Mouse (Mus musculus): Measurements from ENCODE around the gene Plcb4. TPM values are rescaled to one million over a fixed set of nuclear protein-coding genes. Genes with fewer than 3 reads are reported as not detected.

The Plcb4 gene
- total and polyA plus RNA-seq, 3 experiments, result not detected

- Histone ChIP-seq H3K9me3 (replicated peaks; ENCODE audit: low read length) (peaks cover 52% of the 10 kb centered on the region), H3K27me3 (replicated peaks) (no peaks in the 10 kb centered on the region), H3K36me3 (replicated peaks in 1 of 2; ENCODE audit: control insufficient read depth in 1 of 2, insufficient read depth in 1 of 2, low read length in 1 of 2) (no peaks in the 10 kb centered on the region), H3K4me1 (ENCODE audit: control insufficient read depth in 1 of 2, insufficient read depth in 2 of 2) (no peaks in the 10 kb centered on the region), H3K27ac (ENCODE audit: insufficient read depth, low read depth) (no peak overlapping the region), H3K4me2 (ENCODE audit: insufficient read depth, low read depth, poor library complexity, severe bottlenecking) (no peak overlapping the region), H3K79me2 (replicated peaks; ENCODE audit: control insufficient read depth, extremely low read depth, insufficient read depth, poor library complexity, severe bottlenecking) (no peaks in the 10 kb centered on the region), H3K4me3 (replicated peaks in 1 of 3; ENCODE audit: low read depth in 2 of 3, low read length in 2 of 3, poor library complexity in 1 of 3) (no peak overlapping the region), H3K9ac (ENCODE audit: insufficient read depth, low read depth) (no peak overlapping the region)
- dilution Hi-C loops (cut with MboI; ENCODE audit: extremely low pct_ligation_motif_present, extremely low pct_unique_long_range_greater_than_20kb, low sequenced_read_pairs) (no loop called here), in situ Hi-C loops (cut with MboI; ENCODE audit: low pct_ligation_motif_present, low pct_unique_long_range_greater_than_20kb, low sequenced_read_pairs) (no loop called here)
- no peak for TF ChIP-seq MAFK (IDR thresholded peaks at IDR 0.05; ENCODE audit: insufficient replicate concordance, low read length)
- no peak for TF ChIP-seq PAX5 (IDR thresholded peaks at IDR 0.05; ENCODE audit: low read length)
- no peak for TF ChIP-seq ELF1 (IDR thresholded peaks at IDR 0.05; ENCODE audit: low read depth, low read length)
- no peak for TF ChIP-seq NELFE (IDR thresholded peaks at IDR 0.05; ENCODE audit: low read depth, low read length)
- TF ChIP-seq ZKSCAN1 (IDR thresholded peaks at IDR 0.05; ENCODE audit: borderline replicate concordance, low read depth, low read length), result no peak
- no peak for TF ChIP-seq SMC3 (IDR thresholded peaks at IDR 0.05; ENCODE audit: low read depth, low read length)
- TF ChIP-seq CHD1 (IDR thresholded peaks at IDR 0.05; ENCODE audit: low read depth, low read length), result no peak
- TF ChIP-seq IRF4 (IDR thresholded peaks at IDR 0.05; ENCODE audit: low read depth, low read length), result no peak
- no peak for TF ChIP-seq BHLHE40 (IDR thresholded peaks at IDR 0.05; ENCODE audit: low read depth, low read length)
- no peak for TF ChIP-seq MAZ (IDR thresholded peaks at IDR 0.05; ENCODE audit: low read depth, low read length)
- no peak for TF ChIP-seq MYC (IDR thresholded peaks at IDR 0.05; ENCODE audit: low read depth, low read length)
- no peak for TF ChIP-seq POLR2A (IDR thresholded peaks at IDR 0.05; ENCODE audit: low read depth, low read length)
- no peak for TF ChIP-seq GABPA (IDR thresholded peaks at IDR 0.05; ENCODE audit: insufficient replicate concordance, low read depth, low read length)
- TF ChIP-seq MXI1 (IDR thresholded peaks at IDR 0.05; ENCODE audit: low read depth, low read length), result no peak
- TF ChIP-seq CTCF (conservative IDR thresholded peaks at IDR 0.05 in 1 of 2, IDR thresholded peaks at IDR 0.05 in 1 of 2; ENCODE audit: low read depth in 2 of 2, low read length in 2 of 2), result no peak
- TF ChIP-seq ZNF384 (IDR thresholded peaks at IDR 0.05; ENCODE audit: low read depth, low read length), result no peak
- no peak for TF ChIP-seq MEF2A (IDR thresholded peaks at IDR 0.05; ENCODE audit: borderline replicate concordance, low read depth, low read length)
- no peak for DNase-seq (ENCODE audit: extremely low read depth)
These were observed 122.6 kb downstream of the Plcb4 start for GRCm38 (mm10) chr2:135781391-135781790.

- no peak for DNase-seq (ENCODE audit: extremely low read depth)
- H3K27me3 ChIP-seq (replicated peaks), result no peaks in the 10 kb centered on the region
- H3K4me1 ChIP-seq (ENCODE audit: control insufficient read depth in 1 of 2, insufficient read depth in 2 of 2), result no peaks in the 10 kb centered on the region
- H3K27ac ChIP-seq (ENCODE audit: insufficient read depth, low read depth), result no peak overlapping the region
- no peaks in the 10 kb centered on the region for H3K79me2 ChIP-seq (replicated peaks; ENCODE audit: control insufficient read depth, extremely low read depth, insufficient read depth, poor library complexity, severe bottlenecking)
- peaks cover 51% of the 10 kb centered on the region for H3K9me3 ChIP-seq (replicated peaks; ENCODE audit: low read length)
- no peak overlapping the region for H3K4me3 ChIP-seq (replicated peaks in 1 of 3; ENCODE audit: low read depth in 2 of 3, low read length in 2 of 3, poor library complexity in 1 of 3)
- H3K36me3 ChIP-seq (replicated peaks in 1 of 2; ENCODE audit: control insufficient read depth in 1 of 2, insufficient read depth in 1 of 2, low read length in 1 of 2), result no peaks in the 10 kb centered on the region
- no peak overlapping the region for H3K4me2 ChIP-seq (ENCODE audit: insufficient read depth, low read depth, poor library complexity, severe bottlenecking)
- dilution Hi-C loops (cut with MboI; ENCODE audit: extremely low pct_ligation_motif_present, extremely low pct_unique_long_range_greater_than_20kb, low sequenced_read_pairs) (no loop called here), in situ Hi-C loops (cut with MboI; ENCODE audit: low pct_ligation_motif_present, low pct_unique_long_range_greater_than_20kb, low sequenced_read_pairs) (no loop called here)
- H3K9ac ChIP-seq (ENCODE audit: insufficient read depth, low read depth), result no peak overlapping the region
- TF ChIP-seq GABPA (IDR thresholded peaks at IDR 0.05; ENCODE audit: insufficient replicate concordance, low read depth, low read length), result no peak
- TF ChIP-seq MEF2A (IDR thresholded peaks at IDR 0.05; ENCODE audit: borderline replicate concordance, low read depth, low read length), result no peak
- no peak for TF ChIP-seq CHD2 (IDR thresholded peaks at IDR 0.05; ENCODE audit: low read length)
- no peak for TF ChIP-seq CTCF (conservative IDR thresholded peaks at IDR 0.05 in 1 of 2, IDR thresholded peaks at IDR 0.05 in 1 of 2; ENCODE audit: low read depth in 2 of 2, low read length in 2 of 2)
- TF ChIP-seq NRF1 (IDR thresholded peaks at IDR 0.05; ENCODE audit: low read depth, low read length), result no peak
- no peak for TF ChIP-seq ZNF384 (IDR thresholded peaks at IDR 0.05; ENCODE audit: low read depth, low read length)
- TF ChIP-seq KAT2A (IDR thresholded peaks at IDR 0.05; ENCODE audit: insufficient replicate concordance, low read length), result no peak
- TF ChIP-seq JUN (IDR thresholded peaks at IDR 0.05; ENCODE audit: insufficient read depth, low read depth, low read length), result no peak
- no peak for TF ChIP-seq ETS1 (conservative IDR thresholded peaks at IDR 0.05; ENCODE audit: low read depth, low read length)
- TF ChIP-seq ZKSCAN1 (IDR thresholded peaks at IDR 0.05; ENCODE audit: borderline replicate concordance, low read depth, low read length), result no peak
- no peak for TF ChIP-seq BHLHE40 (IDR thresholded peaks at IDR 0.05; ENCODE audit: low read depth, low read length)
- no peak for TF ChIP-seq TBP (conservative IDR thresholded peaks at IDR 0.05; ENCODE audit: low read depth, low read length)
- TF ChIP-seq MAZ (IDR thresholded peaks at IDR 0.05; ENCODE audit: low read depth, low read length), result no peak
These were observed 128.6 kb downstream of the Plcb4 start for GRCm38 (mm10) chr2:135787415-135787814.

All from CH12.LX (cell line).